Mouse (Mus musculus): ENCODE measurements around the gene Eci1.

The Eci1 gene

GRCm38 (mm10) chr17:24472512-24472911, 46.1 kb downstream of the Eci1 start:
- no peak for DNase-seq (ENCODE audit: low read depth, low spot score)

- no peak for DNase-seq (ENCODE audit: low read depth, low spot score)
Measured at GRCm38 (mm10) chr17:24473612-24474275, 47.3 kb downstream of the Eci1 start, which contains the start of gene Bricd5. Gene Bricd5 (plus strand): TSS chr17:24473884.

- DNase-seq (ENCODE audit: low read depth, low spot score) = no peak
Measured at GRCm38 (mm10) chr17:24474557-24474956, 48.1 kb downstream of the Eci1 start.

- DNase-seq (ENCODE audit: low read depth, low spot score) = no peak
Measured at GRCm38 (mm10) chr17:24475586-24475985, 49.1 kb downstream of the Eci1 start.

- no peak for DNase-seq (ENCODE audit: low read depth, low spot score)
Measured at GRCm38 (mm10) chr17:24476022-24476776, 49.8 kb downstream of the Eci1 start.

GRCm38 (mm10) chr17:24477053-24477984, 50.9 kb downstream of the Eci1 start:
- DNase-seq (ENCODE audit: low read depth, low spot score) = no peak

GRCm38 (mm10) chr17:24477985-24478600, 51.7 kb downstream of the Eci1 start:
- DNase-seq (ENCODE audit: low read depth, low spot score) = no peak

- DNase-seq (ENCODE audit: low read depth, low spot score) = peak; percentile 98
Measured at GRCm38 (mm10) chr17:24478663-24479380, 52.4 kb downstream of the Eci1 start, which contains the start of gene Mlst8. Gene Mlst8 (minus strand): TSS chr17:24479078.

- DNase-seq (ENCODE audit: low read depth, low spot score) = no peak
Measured at GRCm38 (mm10) chr17:24479431-24479830, 53.0 kb downstream of the Eci1 start.

- peak; percentile 70 for DNase-seq (ENCODE audit: low read depth, low spot score)
Measured at GRCm38 (mm10) chr17:24480201-24480826, 53.9 kb downstream of the Eci1 start.

- peak; percentile 46 for DNase-seq (ENCODE audit: low read depth, low spot score)
Measured at GRCm38 (mm10) chr17:24481027-24481815, 54.8 kb downstream of the Eci1 start.

- no peak for DNase-seq (ENCODE audit: low read depth, low spot score)
Measured at GRCm38 (mm10) chr17:24483495-24483894, 57.1 kb downstream of the Eci1 start.

GRCm38 (mm10) chr17:24485090-24485860, 58.8 kb downstream of the Eci1 start:
- DNase-seq (ENCODE audit: low read depth, low spot score) = no peak

GRCm38 (mm10) chr17:24488186-24488661, 61.8 kb downstream of the Eci1 start, which contains the start of gene Caskin1:
Gene Caskin1 (plus strand): TSS chr17:24488601.
- peak; percentile 55 for DNase-seq (ENCODE audit: low read depth, low spot score)

- peak; percentile 53 for DNase-seq (ENCODE audit: low read depth, low spot score)
Measured at GRCm38 (mm10) chr17:24488662-24489264, 62.3 kb downstream of the Eci1 start.
